Mouse (Mus musculus): ENCODE measurements at regions not wholly inside any gene's neighbourhood (a gene's known extent, or its start where the extent isn't known, plus 50 kb on each side); places are given as distances from the start of the nearest gene placed in this dataset.

GRCm38 (mm10) chr9:27453476-27453875 lies 56.9 kb downstream of the Spata19 start:
- no peak for DNase-seq (ENCODE audit: low read depth, low spot score)
- no peak for TF ChIP-seq CTCF (IDR thresholded peaks at IDR 0.05)
- no peak for ATAC-seq
- H3K27me3 ChIP-seq: peaks cover 28% of the 10 kb centered on the region
- ChIA-PET POLR2A (no interaction called here), CTCF (interaction anchor here (1.1 kb wide), 1 partner anchor 57 kb away, joined by 3 read pairs; no protein-coding TSS in a partner anchor)
- in situ Hi-C loops (cut with MboI; ENCODE audit: low pct_unique_long_range_greater_than_20kb): no loop called here

DNA sequence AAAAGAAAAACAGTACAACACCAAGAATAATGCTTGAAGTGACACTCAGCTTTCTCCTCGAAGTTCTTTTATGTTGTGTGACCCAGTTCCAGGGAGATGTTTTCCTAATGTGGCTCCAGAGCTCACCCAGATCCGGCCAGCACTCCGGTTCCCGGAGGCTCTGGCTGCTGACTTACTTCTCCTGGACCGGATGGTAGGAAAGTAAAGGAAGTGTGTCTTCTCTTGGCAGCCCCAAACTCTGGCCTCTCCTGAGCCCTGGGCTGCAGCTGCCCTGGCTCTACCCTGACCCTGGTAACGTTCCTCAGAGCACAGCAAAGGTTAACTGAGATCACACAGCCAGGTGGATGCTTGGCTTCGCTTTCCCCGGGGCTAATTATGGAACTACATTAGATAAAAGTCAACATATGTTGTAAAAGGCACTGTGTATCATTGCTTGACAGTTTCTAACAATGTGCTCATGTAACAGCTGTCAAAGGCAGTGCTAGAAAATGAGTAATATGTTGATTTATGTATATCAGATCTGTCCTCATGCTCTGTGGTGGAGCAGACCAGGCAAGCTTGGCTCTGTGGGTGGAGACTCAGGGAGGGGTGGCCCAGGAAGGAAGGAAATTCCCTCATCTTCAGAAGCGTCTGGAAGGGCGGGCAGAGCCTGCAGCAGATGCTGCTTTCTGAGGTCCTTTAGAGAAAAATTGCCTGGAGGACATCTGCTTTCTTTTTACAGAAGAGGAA lies 57.5 kb downstream of the Spata19 start:
- CTCF ChIA-PET: interaction anchor here (1.1 kb wide), 1 partner anchor 57 kb away, joined by 3 read pairs; no protein-coding TSS in a partner anchor

DNA sequence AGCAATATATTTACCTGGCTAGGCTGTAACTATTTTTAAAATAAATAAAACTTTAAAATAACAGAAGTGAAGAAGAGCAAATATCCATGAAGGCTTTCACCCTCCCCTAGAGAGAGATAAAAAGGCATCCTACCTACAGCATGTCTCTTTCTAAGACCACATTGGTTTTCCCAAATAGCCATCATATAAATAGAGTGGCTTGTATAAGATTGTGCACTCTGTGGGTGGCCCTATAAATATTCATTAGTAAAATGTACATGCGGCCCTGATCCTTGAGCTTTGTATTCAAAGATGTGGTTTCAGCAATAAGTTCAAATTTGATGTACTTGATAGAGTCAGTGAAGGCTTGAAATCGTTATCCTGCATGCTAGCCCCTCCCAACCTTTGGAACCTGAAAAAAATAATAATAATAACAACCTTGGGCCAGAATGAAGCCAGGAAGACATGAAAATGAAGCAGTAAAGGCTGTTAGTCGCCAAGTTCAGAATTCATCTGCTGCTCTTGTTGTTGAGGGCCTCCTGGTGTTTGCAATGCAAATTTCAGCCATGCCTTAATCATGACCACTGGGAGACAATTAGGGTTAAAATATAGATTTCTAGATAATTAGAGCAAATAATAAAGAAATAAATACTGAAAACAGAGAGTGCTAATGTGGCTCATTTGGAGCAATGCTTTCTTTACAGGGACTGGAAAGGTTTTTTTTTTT lies 61.9 kb downstream of the Spata19 start:
- no peak for TF ChIP-seq CTCF (IDR thresholded peaks at IDR 0.05)
- POLR2A ChIA-PET: interaction anchor here (0.7 kb wide), 1 partner anchor 117 kb away, joined by 6 read pairs; no protein-coding TSS in a partner anchor
- DNase-seq (ENCODE audit: low read depth, low spot score) (no peak), ATAC-seq (no peak)
- in situ Hi-C loops (cut with MboI; ENCODE audit: low pct_unique_long_range_greater_than_20kb): no loop called here
- peaks cover 26% of the 10 kb centered on the region for H3K27me3 ChIP-seq
- CTCF ChIA-PET: no interaction called here

More for the DNA sequence above, 57.5 kb downstream of the Spata19 start:
- POLR2A ChIA-PET: no interaction called here
- in situ Hi-C loops (cut with MboI; ENCODE audit: low pct_unique_long_range_greater_than_20kb): no loop called here
- DNase-seq (ENCODE audit: low read depth, low spot score) (no peak), ATAC-seq (no peak)
- peaks cover 22% of the 10 kb centered on the region for H3K27me3 ChIP-seq
- no peak for TF ChIP-seq CTCF (IDR thresholded peaks at IDR 0.05)

DNA sequence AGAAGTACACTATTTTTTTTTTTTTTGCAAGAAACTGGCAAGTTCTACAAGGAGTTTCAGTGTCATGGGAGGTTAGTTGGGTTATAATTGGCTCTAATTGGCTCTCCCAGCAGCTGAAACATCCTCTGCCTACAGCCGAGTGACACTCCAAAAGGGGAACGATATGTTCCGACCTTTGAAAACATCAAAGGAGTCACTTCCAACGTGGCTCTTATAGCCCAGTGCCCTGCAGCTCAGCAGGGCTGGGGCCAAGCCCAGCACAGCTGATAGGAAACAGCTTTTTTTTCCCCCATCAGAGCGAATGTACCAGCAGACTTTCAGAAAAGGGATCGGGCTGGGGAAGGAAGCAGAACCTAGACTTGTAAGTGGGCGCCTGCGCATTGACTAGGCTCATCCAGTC lies 64.4 kb downstream of the Spata19 start:
- ATAC-seq (no peak), DNase-seq (ENCODE audit: low read depth, low spot score) (no peak)
- TF ChIP-seq CTCF (IDR thresholded peaks at IDR 0.05): no peak
- in situ Hi-C loops (cut with MboI; ENCODE audit: low pct_unique_long_range_greater_than_20kb): no loop called here
- H3K27me3 ChIP-seq: peaks cover 26% of the 10 kb centered on the region
- ChIA-PET POLR2A (no interaction called here), CTCF (no interaction called here)

DNA sequence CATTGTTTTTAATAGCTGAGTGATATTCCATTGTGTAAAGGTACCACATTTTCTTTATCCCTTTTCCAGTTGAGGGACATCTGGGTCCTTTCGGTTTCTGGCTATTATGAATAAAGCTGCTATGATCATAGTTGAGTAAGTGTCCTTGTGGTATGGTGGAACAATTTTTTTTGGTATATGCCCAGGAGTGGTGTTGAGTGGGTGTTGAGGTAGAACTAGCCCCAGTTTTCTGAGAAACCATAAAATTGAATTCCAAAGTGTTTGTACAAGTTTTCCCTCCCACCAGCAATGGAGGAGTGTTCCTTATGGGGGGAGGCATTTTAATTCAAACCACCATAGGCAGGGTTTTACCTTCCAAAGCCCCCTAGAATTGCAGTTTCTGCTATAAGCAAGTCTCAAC lies 67.4 kb downstream of the Spata19 start:
- DNase-seq (ENCODE audit: low read depth, low spot score) (no peak), ATAC-seq (no peak)
- in situ Hi-C loops (cut with MboI; ENCODE audit: low pct_unique_long_range_greater_than_20kb): no loop called here
- TF ChIP-seq CTCF (IDR thresholded peaks at IDR 0.05): no peak
- peaks cover 12% of the 10 kb centered on the region for H3K27me3 ChIP-seq
- POLR2A ChIA-PET: no interaction called here
- CTCF ChIA-PET: no interaction called here

DNA sequence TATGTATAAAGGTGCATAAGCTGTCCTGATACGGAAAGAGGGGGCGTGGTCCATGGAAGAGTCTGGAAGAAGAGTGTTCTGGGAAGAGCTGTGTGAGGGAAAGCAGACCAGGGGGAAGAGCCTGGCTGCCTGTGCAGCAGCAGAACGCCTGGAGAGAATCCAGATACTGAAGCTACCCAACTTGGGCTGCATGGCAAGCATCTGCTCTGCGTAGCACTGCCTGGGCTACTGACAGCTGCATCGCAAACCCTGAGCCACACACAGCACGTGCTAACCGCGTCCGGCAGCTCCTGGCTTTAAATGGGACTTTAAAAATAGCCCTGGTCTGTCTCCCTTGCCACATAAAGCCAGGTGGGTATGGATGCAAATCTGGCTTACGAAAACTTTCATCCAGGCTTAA lies 78.9 kb downstream of the Spata19 start:
- CTCF ChIA-PET: no interaction called here
- peaks cover 12% of the 10 kb centered on the region for H3K27me3 ChIP-seq
- no peak for TF ChIP-seq CTCF (IDR thresholded peaks at IDR 0.05)
- DNase-seq (ENCODE audit: low read depth, low spot score) (no peak), ATAC-seq (no peak)
- in situ Hi-C loops (cut with MboI; ENCODE audit: low pct_unique_long_range_greater_than_20kb): no loop called here
- POLR2A ChIA-PET: no interaction called here

DNA sequence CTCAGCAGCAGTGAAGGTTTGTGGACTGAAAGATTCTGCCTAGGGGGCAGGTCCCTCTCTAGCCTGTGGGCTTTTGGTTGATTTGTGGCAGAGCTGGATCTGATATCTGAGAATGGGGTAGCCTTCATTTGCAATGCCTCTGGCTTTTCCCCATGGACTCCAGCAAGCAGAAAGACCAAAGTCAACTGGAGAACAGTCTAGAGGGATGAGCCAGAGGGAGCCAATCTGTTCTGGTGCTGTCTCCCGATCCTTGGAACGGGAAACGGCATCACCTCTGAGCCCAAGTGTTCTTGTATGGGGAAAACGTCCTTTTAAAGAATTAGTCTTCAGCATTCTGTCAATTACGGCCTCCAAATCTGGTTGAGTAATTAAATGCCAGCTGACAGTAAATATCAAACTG lies 80.0 kb downstream of the Spata19 start:
- TF ChIP-seq CTCF (IDR thresholded peaks at IDR 0.05): no peak
- no peak for ATAC-seq
- peaks cover 12% of the 10 kb centered on the region for H3K27me3 ChIP-seq
- in situ Hi-C loops (cut with MboI; ENCODE audit: low pct_unique_long_range_greater_than_20kb): no loop called here
- POLR2A ChIA-PET: no interaction called here
- CTCF ChIA-PET: no interaction called here
- no peak for DNase-seq (ENCODE audit: low read depth, low spot score)

DNA sequence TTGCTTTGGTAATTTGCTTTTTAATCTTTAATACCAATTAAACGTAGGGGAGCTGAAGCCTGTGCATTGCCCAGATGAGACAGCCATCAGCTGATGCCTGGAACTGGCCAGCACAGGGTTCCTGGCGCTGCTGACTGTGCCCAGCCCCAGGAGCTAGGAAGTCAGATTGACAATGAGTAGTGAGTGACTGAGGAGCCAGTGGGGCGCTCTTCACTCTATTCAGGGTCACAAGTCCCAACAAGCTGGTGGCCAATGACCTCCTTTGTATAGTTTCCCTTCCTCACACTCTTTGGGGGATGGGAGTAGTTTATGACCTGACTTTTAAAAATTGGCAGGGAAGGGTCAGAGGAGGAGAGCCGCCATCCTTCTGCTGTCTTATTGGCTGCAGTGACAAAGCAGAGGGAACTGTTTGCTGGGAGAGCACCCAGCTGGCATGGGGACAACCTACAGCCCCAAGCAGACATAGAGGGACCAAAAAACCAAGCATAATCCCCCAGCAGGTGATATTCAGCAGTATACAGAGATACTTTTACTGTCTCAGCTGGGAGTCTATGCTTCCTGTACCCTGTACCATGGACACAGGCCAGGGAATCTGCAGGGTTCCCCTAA lies 80.6 kb downstream of the Spata19 start:
- in situ Hi-C loops (cut with MboI; ENCODE audit: low pct_unique_long_range_greater_than_20kb): no loop called here
- ChIA-PET CTCF (no interaction called here), POLR2A (no interaction called here)
- ATAC-seq (no peak), DNase-seq (ENCODE audit: low read depth, low spot score) (no peak)
- no peak for TF ChIP-seq CTCF (IDR thresholded peaks at IDR 0.05)
- peaks cover 12% of the 10 kb centered on the region for H3K27me3 ChIP-seq

DNA sequence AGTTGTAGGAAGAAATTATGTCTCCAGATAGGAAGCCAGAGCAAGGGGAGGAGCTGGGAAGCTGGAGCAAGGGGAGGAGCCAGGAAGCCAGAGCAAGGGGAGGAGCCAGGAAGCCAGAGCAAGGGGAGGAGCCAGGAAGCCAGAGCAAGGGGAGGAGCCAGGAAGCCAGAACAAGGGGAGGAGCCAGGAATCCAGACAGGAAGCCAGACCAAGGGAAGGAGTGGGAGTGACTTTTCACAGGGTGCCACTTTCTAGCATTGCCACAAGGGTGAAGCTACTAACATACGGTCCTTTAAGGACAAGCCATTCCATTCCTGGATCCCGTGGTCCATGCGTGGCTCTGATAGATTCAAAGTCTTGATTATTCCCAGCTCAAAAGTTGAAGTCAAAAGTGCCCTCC lies 81.7 kb downstream of the Spata19 start:
- ChIA-PET CTCF (no interaction called here), POLR2A (no interaction called here)
- no peak for DNase-seq (ENCODE audit: low read depth, low spot score)
- ATAC-seq: no peak
- no peak for TF ChIP-seq CTCF (IDR thresholded peaks at IDR 0.05)
- in situ Hi-C loops (cut with MboI; ENCODE audit: low pct_unique_long_range_greater_than_20kb): no loop called here
- H3K27me3 ChIP-seq: peaks cover 12% of the 10 kb centered on the region

DNA sequence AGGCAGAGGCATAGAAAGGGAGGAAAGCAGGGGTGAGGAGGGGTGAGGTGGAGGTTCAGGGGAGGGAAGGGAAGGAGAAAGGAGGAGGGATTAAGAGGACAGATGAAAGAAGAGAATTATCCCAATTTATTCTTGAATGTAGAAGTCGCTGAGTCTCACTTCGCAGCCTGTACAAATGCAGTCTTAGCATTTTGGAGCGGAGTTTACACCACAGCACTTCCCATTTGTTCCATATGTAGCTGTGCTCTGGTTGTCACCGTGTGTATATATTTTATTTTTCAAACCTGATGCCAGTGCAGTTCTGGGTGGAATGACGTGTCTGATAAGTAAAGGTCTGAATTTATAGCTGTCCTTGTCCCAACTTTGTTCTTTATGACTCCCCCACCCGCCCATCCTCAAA lies 105.2 kb downstream of the Spata19 start:
- CTCF ChIA-PET: no interaction called here
- in situ Hi-C loops (cut with MboI; ENCODE audit: low pct_unique_long_range_greater_than_20kb): no loop called here
- POLR2A ChIA-PET: no interaction called here
- DNase-seq (ENCODE audit: low read depth, low spot score): no peak
- TF ChIP-seq CTCF (IDR thresholded peaks at IDR 0.05): no peak
- peaks cover 13% of the 10 kb centered on the region for H3K27me3 ChIP-seq
- no peak for ATAC-seq

- no peak for ATAC-seq
- no peak for TF ChIP-seq CTCF (IDR thresholded peaks at IDR 0.05)
- ChIA-PET POLR2A (interaction anchor here (0.6 kb wide), 1 partner anchor 34 kb away, joined by 5 read pairs; no protein-coding TSS in a partner anchor), CTCF (no interaction called here)
- H3K27me3 ChIP-seq: peaks cover 24% of the 10 kb centered on the region
- in situ Hi-C loops (cut with MboI; ENCODE audit: low pct_unique_long_range_greater_than_20kb): no loop called here
- DNase-seq (ENCODE audit: low read depth, low spot score): no peak
Observed at GRCm38 (mm10) chr9:27509157-27509556, 112.6 kb downstream of the Spata19 start.
